Mouse (Mus musculus): ENCODE data around the gene Exd2. TPM values are rescaled to one million over a fixed set of nuclear protein-coding genes. Genes with fewer than 3 reads are reported as not detected.
"Not testable (repeated sequence)": the region's sequence is repeated elsewhere in the genome, so short reads cannot be mapped to it uniquely, and the experiment has no call there.

Exd2 gene
- polyA plus RNA-seq, 1 experiment from 2014 or later: 18.7 TPM

- Histone ChIP-seq H3K27me3 (replicated peaks; ENCODE audit: control insufficient read depth, insufficient read depth, low read length) (no peaks in the 10 kb centered on the region), H3K4me2 (peak overlapping the region; percentile 79), H3K36me3 (ENCODE audit: control insufficient read depth, insufficient read depth, low read length) (no peaks in the 10 kb centered on the region), H3K27ac (ENCODE audit: low read depth, low read length) (no peak overlapping the region), H3K4me3 (ENCODE audit: low read depth, low read length) (peak overlapping the region; percentile 80), H3K9ac (ENCODE audit: low read depth, low read length) (peak overlapping the region; percentile 86), H3K4me1 (replicated peaks; ENCODE audit: control insufficient read depth, insufficient read depth, low read length) (peaks cover 10% of the 10 kb centered on the region), H3K9me3 (ENCODE audit: control insufficient read depth, low read length) (no peaks in the 10 kb centered on the region)
- DNase-seq (ENCODE audit: low spot score): no peak
- 36% methylated on average over 4 of the region's 4 CpGs for WGBS
- ATAC-seq (replicated peaks; ENCODE audit: low FRiP score): no peak
Measured at GRCm38 (mm10) chr12:80437051-80437675, 25.7 kb upstream of the Exd2 start.

GRCm38 (mm10) chr12:80440957-80441356 is 21.9 kb upstream of the Exd2 start:
- WGBS: 68% methylated on average over 2 of the region's 2 CpGs
- no peak overlapping the region for H3K27ac ChIP-seq (ENCODE audit: low read depth, low read length)
- ATAC-seq (replicated peaks; ENCODE audit: low FRiP score) (no peak), DNase-seq (ENCODE audit: low spot score) (no peak)
- H3K4me3 ChIP-seq (ENCODE audit: low read depth, low read length): no peak overlapping the region
- H3K27me3 ChIP-seq (replicated peaks; ENCODE audit: control insufficient read depth, insufficient read depth, low read length): no peaks in the 10 kb centered on the region
- H3K4me2 ChIP-seq: no peak overlapping the region
- no peaks in the 10 kb centered on the region for H3K36me3 ChIP-seq (ENCODE audit: control insufficient read depth, insufficient read depth, low read length)
- no peak overlapping the region for H3K9ac ChIP-seq (ENCODE audit: low read depth, low read length)
- H3K9me3 ChIP-seq (ENCODE audit: control insufficient read depth, low read length): no peaks in the 10 kb centered on the region
- peaks cover 6% of the 10 kb centered on the region for H3K4me1 ChIP-seq (replicated peaks; ENCODE audit: control insufficient read depth, insufficient read depth, low read length)

GRCm38 (mm10) chr12:80444525-80445109 is 18.3 kb upstream of the Exd2 start:
- Histone ChIP-seq H3K4me3 (ENCODE audit: low read depth, low read length) (no peak overlapping the region), H3K27me3 (replicated peaks; ENCODE audit: control insufficient read depth, insufficient read depth, low read length) (no peaks in the 10 kb centered on the region), H3K9me3 (ENCODE audit: control insufficient read depth, low read length) (no peaks in the 10 kb centered on the region), H3K4me1 (replicated peaks; ENCODE audit: control insufficient read depth, insufficient read depth, low read length) (no peaks in the 10 kb centered on the region), H3K9ac (ENCODE audit: low read depth, low read length) (no peak overlapping the region), H3K27ac (ENCODE audit: low read depth, low read length) (no peak overlapping the region), H3K36me3 (ENCODE audit: control insufficient read depth, insufficient read depth, low read length) (no peaks in the 10 kb centered on the region), H3K4me2 (no peak overlapping the region)
- WGBS: 76% methylated on average over 9 of the region's 9 CpGs
- ATAC-seq (replicated peaks; ENCODE audit: low FRiP score) (no peak), DNase-seq (ENCODE audit: low spot score) (no peak)

- H3K27ac ChIP-seq (ENCODE audit: low read depth, low read length): no peak overlapping the region
- ATAC-seq (replicated peaks; ENCODE audit: low FRiP score) (no peak), DNase-seq (ENCODE audit: low spot score) (no peak)
- no peak overlapping the region for H3K4me3 ChIP-seq (ENCODE audit: low read depth, low read length)
- no peaks in the 10 kb centered on the region for H3K36me3 ChIP-seq (ENCODE audit: control insufficient read depth, insufficient read depth, low read length)
- WGBS: 65% methylated on average over 1 of the region's 1 CpGs
- no peak overlapping the region for H3K4me2 ChIP-seq
- no peaks in the 10 kb centered on the region for H3K27me3 ChIP-seq (replicated peaks; ENCODE audit: control insufficient read depth, insufficient read depth, low read length)
- H3K9ac ChIP-seq (ENCODE audit: low read depth, low read length): no peak overlapping the region
- H3K4me1 ChIP-seq (replicated peaks; ENCODE audit: control insufficient read depth, insufficient read depth, low read length): no peaks in the 10 kb centered on the region
- H3K9me3 ChIP-seq (ENCODE audit: control insufficient read depth, low read length): no peaks in the 10 kb centered on the region
Measured at GRCm38 (mm10) chr12:80453506-80453905, 9.4 kb upstream of the Exd2 start.

- ATAC-seq (replicated peaks; ENCODE audit: low FRiP score) (no peak), DNase-seq (ENCODE audit: low spot score) (no peak)
- no peaks in the 10 kb centered on the region for H3K36me3 ChIP-seq (ENCODE audit: control insufficient read depth, insufficient read depth, low read length)
- no peak overlapping the region for H3K27ac ChIP-seq (ENCODE audit: low read depth, low read length)
- no peak overlapping the region for H3K4me2 ChIP-seq
- H3K27me3 ChIP-seq (replicated peaks; ENCODE audit: control insufficient read depth, insufficient read depth, low read length): no peaks in the 10 kb centered on the region
- 74% methylated on average over 5 of the region's 5 CpGs for WGBS
- H3K4me1 ChIP-seq (replicated peaks; ENCODE audit: control insufficient read depth, insufficient read depth, low read length): no peaks in the 10 kb centered on the region
- H3K9me3 ChIP-seq (ENCODE audit: control insufficient read depth, low read length): no peaks in the 10 kb centered on the region
- no peak overlapping the region for H3K4me3 ChIP-seq (ENCODE audit: low read depth, low read length)
- H3K9ac ChIP-seq (ENCODE audit: low read depth, low read length): no peak overlapping the region
Measured at GRCm38 (mm10) chr12:80458033-80458432, 4.9 kb upstream of the Exd2 start.

GRCm38 (mm10) chr12:80462292-80462896 is 501 bp upstream of the Exd2 start:
- H3K9ac ChIP-seq (ENCODE audit: low read depth, low read length); DNase-seq (ENCODE audit: low spot score); H3K4me1 ChIP-seq (replicated peaks; ENCODE audit: control insufficient read depth, insufficient read depth, low read length); ATAC-seq (replicated peaks; ENCODE audit: low FRiP score); H3K27ac ChIP-seq (ENCODE audit: low read depth, low read length); H3K9me3 ChIP-seq (ENCODE audit: control insufficient read depth, low read length); H3K27me3 ChIP-seq (replicated peaks; ENCODE audit: control insufficient read depth, insufficient read depth, low read length); H3K36me3 ChIP-seq (ENCODE audit: control insufficient read depth, insufficient read depth, low read length): not testable (repeated sequence)
- peak overlapping the region; percentile 81 for H3K4me3 ChIP-seq (ENCODE audit: low read depth, low read length)
- 6% methylated on average over 10 of the region's 10 CpGs for WGBS
- H3K4me2 ChIP-seq: peak overlapping the region; percentile 80

GRCm38 (mm10) chr12:80463666-80464269 is 873 bp downstream of the Exd2 start:
- Histone ChIP-seq H3K36me3 (ENCODE audit: control insufficient read depth, insufficient read depth, low read length) (no peaks in the 10 kb centered on the region), H3K4me1 (replicated peaks; ENCODE audit: control insufficient read depth, insufficient read depth, low read length) (no peaks in the 10 kb centered on the region; the same call in 1 of the 2 replicates), H3K9ac (ENCODE audit: low read depth, low read length) (peak overlapping the region; percentile 85), H3K4me3 (ENCODE audit: low read depth, low read length) (peak overlapping the region; percentile 81), H3K4me2 (peak overlapping the region; percentile 80), H3K27ac (ENCODE audit: low read depth, low read length) (peak overlapping the region; percentile 70), H3K9me3 (ENCODE audit: control insufficient read depth, low read length) (no peaks in the 10 kb centered on the region), H3K27me3 (replicated peaks; ENCODE audit: control insufficient read depth, insufficient read depth, low read length) (no peaks in the 10 kb centered on the region)
- ATAC-seq (replicated peaks; ENCODE audit: low FRiP score) (no peak), DNase-seq (ENCODE audit: low spot score) (no peak)
- 16% methylated on average over 17 of the region's 17 CpGs for WGBS

- Histone ChIP-seq H3K4me2 (no peak overlapping the region), H3K4me1 (replicated peaks; ENCODE audit: control insufficient read depth, insufficient read depth, low read length) (0 out of 2 replicates have a peak, but pooled peaks cover 3% of the 10 kb centered on the region), H3K27ac (ENCODE audit: low read depth, low read length) (no peak overlapping the region), H3K27me3 (replicated peaks; ENCODE audit: control insufficient read depth, insufficient read depth, low read length) (no peaks in the 10 kb centered on the region), H3K9me3 (ENCODE audit: control insufficient read depth, low read length) (no peaks in the 10 kb centered on the region), H3K9ac (ENCODE audit: low read depth, low read length) (no peak overlapping the region), H3K36me3 (ENCODE audit: control insufficient read depth, insufficient read depth, low read length) (no peaks in the 10 kb centered on the region), H3K4me3 (ENCODE audit: low read depth, low read length) (no peak overlapping the region)
- no peak for ATAC-seq (replicated peaks; ENCODE audit: low FRiP score)
- no peak for DNase-seq (ENCODE audit: low spot score)
- 84% methylated on average over 2 of the region's 2 CpGs for WGBS
Measured at GRCm38 (mm10) chr12:80470206-80470605, 7.3 kb downstream of the Exd2 start.

All from liver, embryonic 11.5 days (tissue).